Mouse (Mus musculus) limb, embryonic 15.5 days (tissue): ENCODE results near the gene Rbak. TPM values are rescaled to one million over a fixed set of nuclear protein-coding genes. Genes with fewer than 3 reads are reported as not detected.
A peak's percentile ranks its signal among the peaks of the same experiment; 100 is the strongest.
"Not testable (repeated sequence)": the region's sequence is repeated elsewhere in the genome, so short reads cannot be mapped to it uniquely, and the experiment has no call there.

Experiments
- ATAC-seq: fragments of 200-750 bp; cut with Nextera tagmentation; 2 replicates; pipeline ENCODE4 v1.8.0; 2017; ENCODE audit warnings: low read depth, moderate TSS enrichment; ENCODE audit not compliant: insufficient number of reproducible peaks, low FRiP score, low TSS enrichment
- H3K27ac ChIP-seq: fragments of 300-500 bp; sonication (generic); 2 replicates; pipeline ENCODE4 v1.5.1; 2015; ENCODE audit warnings: moderate library complexity, mild to moderate bottlenecking, inconsistent platforms
- H3K27me3 ChIP-seq: fragments of 300-500 bp; sonication (generic); 2 replicates; pipeline ENCODE4 v1.6.1; 2015; ENCODE audit warnings: inconsistent platforms
- H3K36me3 ChIP-seq: fragments of 300-500 bp; sonication (generic); 2 replicates; pipeline ENCODE4 v1.6.1; 2015; ENCODE audit warnings: inconsistent platforms
- H3K4me1 ChIP-seq: fragments of 300-500 bp; sonication (generic); 2 replicates; pipeline ENCODE4 v1.6.1; 2015; ENCODE audit warnings: inconsistent platforms
- H3K4me2 ChIP-seq: fragments of 300-500 bp; sonication (generic); 2 replicates; pipeline ENCODE4 v1.6.1; 2015; ENCODE audit warnings: mild to moderate bottlenecking, inconsistent platforms
- H3K4me3 ChIP-seq: fragments of 300-500 bp; sonication (generic); 2 replicates; pipeline ENCODE4 v1.5.1; 2015; ENCODE audit warnings: mild to moderate bottlenecking, inconsistent platforms
- H3K9ac ChIP-seq: fragments of 300-500 bp; sonication (generic); 2 replicates; pipeline ENCODE4 v1.6.1; 2015; ENCODE audit warnings: inconsistent platforms
- H3K9me3 ChIP-seq: fragments of 300-500 bp; sonication (generic); 2 replicates; pipeline ENCODE4 v1.6.1; 2016; ENCODE audit warnings: inconsistent platforms
- WGBS: fragments of 180-500 bp; shearing (Covaris S2); methylation state at CpG from one replicate; pipeline ENCODE4 v1.1.7; 2015; 5-methylcytosine and 5-hydroxymethylcytosine counted together
- polyA plus RNA-seq: library from polyadenylated mRNA; unstranded; fragments of >200 nt; fragmentation: Nextera tagmentation; extraction: Ambion mirVana; gene quantifications from 2 replicates; pipeline ENCODE4 v1.2.1, GENCODE M21; 2015

Gene Rbak
- 13.4 and 14.8 TPM in 2 replicates for polyA plus RNA-seq

GRCm38 (mm10) chr5:143180255-143181076, at the start of gene Rbak, which contains the start of gene Spdye4b:
Rbak (minus strand) TSS chr5:143180775.
Spdye4b (plus strand) TSS chr5:143181017.
- Histone ChIP-seq H3K36me3 (peaks cover 31% of the 10 kb centered on the region), H3K4me3 (peak within 1 kb of the TSS; percentile 71), H3K4me2 (peak within 1 kb of the TSS; percentile 79), H3K27ac (peak within 1 kb of the TSS; percentile 91), H3K9me3 (no peaks in the 10 kb centered on the region), H3K27me3 (no peaks in the 10 kb centered on the region), H3K9ac (peak within 1 kb of the TSS; percentile 76), H3K4me1 (peaks cover 11% of the 10 kb centered on the region)
- ATAC-seq = peak; percentile 93
- under 1% methylated on average over 58 of the region's 58 CpGs for WGBS

GRCm38 (mm10) chr5:143226790-143227189, 46.2 kb upstream of the Rbak start, which contains the start of gene Spdye4a:
Spdye4a (minus strand) TSS chr5:143226890.
- no peak within 1 kb of the TSS for H3K9ac ChIP-seq
- no peak within 1 kb of the TSS for H3K4me3 ChIP-seq
- no peak for ATAC-seq
- no peaks in the 10 kb centered on the region for H3K9me3 ChIP-seq
- WGBS = 80% methylated on average over 3 of the region's 3 CpGs
- no peak within 1 kb of the TSS for H3K4me2 ChIP-seq
- H3K4me1 ChIP-seq = no peaks in the 10 kb centered on the region
- no peaks in the 10 kb centered on the region for H3K36me3 ChIP-seq
- H3K27me3 ChIP-seq = no peaks in the 10 kb centered on the region
- H3K27ac ChIP-seq = no peak within 1 kb of the TSS

- Histone ChIP-seq H3K4me3 (no peak overlapping the region), H3K27ac (no peak overlapping the region), H3K9me3 (no peaks in the 10 kb centered on the region), H3K36me3 (no peaks in the 10 kb centered on the region), H3K27me3 (no peaks in the 10 kb centered on the region), H3K4me2 (no peak overlapping the region), H3K4me1 (no peaks in the 10 kb centered on the region), H3K9ac (no peak overlapping the region)
- no peak for ATAC-seq
- WGBS = 52% methylated on average over 1 of the region's 1 CpGs
Measured at GRCm38 (mm10) chr5:143222287-143222686, 41.7 kb upstream of the Rbak start.

GRCm38 (mm10) chr5:143220996-143221395, 40.4 kb upstream of the Rbak start:
- Histone ChIP-seq H3K36me3 (no peaks in the 10 kb centered on the region), H3K4me1 (no peaks in the 10 kb centered on the region), H3K4me2 (no peak overlapping the region), H3K4me3 (no peak overlapping the region), H3K27ac (no peak overlapping the region), H3K9ac (no peak overlapping the region), H3K27me3 (no peaks in the 10 kb centered on the region), H3K9me3 (no peaks in the 10 kb centered on the region)
- no peak for ATAC-seq
- 78% methylated on average over 5 of the region's 5 CpGs for WGBS

GRCm38 (mm10) chr5:143213832-143214231, 33.3 kb upstream of the Rbak start:
- Histone ChIP-seq H3K9ac (no peak overlapping the region), H3K4me3 (no peak overlapping the region), H3K27me3 (no peaks in the 10 kb centered on the region), H3K9me3 (0 out of 2 replicates have a peak, but pooled peaks cover under 1% of the 10 kb centered on the region), H3K4me2 (no peak overlapping the region), H3K36me3 (no peaks in the 10 kb centered on the region), H3K4me1 (no peaks in the 10 kb centered on the region), H3K27ac (no peak overlapping the region)
- 56% methylated on average over 2 of the region's 2 CpGs for WGBS
- no peak for ATAC-seq

- Histone ChIP-seq H3K27ac (no peak overlapping the region), H3K4me2 (no peak overlapping the region), H3K9me3 (peaks cover 5% of the 10 kb centered on the region; the same call in 1 of the 2 replicates), H3K36me3 (no peaks in the 10 kb centered on the region), H3K27me3 (no peaks in the 10 kb centered on the region), H3K4me1 (no peaks in the 10 kb centered on the region), H3K9ac (no peak overlapping the region), H3K4me3 (no peak overlapping the region)
- no peak for ATAC-seq
- WGBS = 75% methylated on average over 3 of the region's 3 CpGs
Measured at GRCm38 (mm10) chr5:143205015-143205414, 24.4 kb upstream of the Rbak start.

- no peak for ATAC-seq
- Histone ChIP-seq H3K36me3 (no peaks in the 10 kb centered on the region), H3K9me3 (no peaks in the 10 kb centered on the region), H3K4me1 (no peaks in the 10 kb centered on the region), H3K27me3 (no peaks in the 10 kb centered on the region), H3K4me2 (no peak overlapping the region), H3K4me3 (no peak overlapping the region), H3K27ac (no peak overlapping the region), H3K9ac (no peak overlapping the region)
- WGBS = 84% methylated on average over 4 of the region's 4 CpGs
Measured at GRCm38 (mm10) chr5:143196506-143196905, 15.9 kb upstream of the Rbak start.

- Histone ChIP-seq H3K9me3 (no peaks in the 10 kb centered on the region), H3K4me3 (no peak overlapping the region), H3K27ac (no peak overlapping the region), H3K27me3 (no peaks in the 10 kb centered on the region), H3K4me2 (no peak overlapping the region), H3K36me3 (no peaks in the 10 kb centered on the region), H3K4me1 (no peaks in the 10 kb centered on the region), H3K9ac (no peak overlapping the region)
- 73% methylated on average over 2 of the region's 2 CpGs for WGBS
- ATAC-seq = no peak
Measured at GRCm38 (mm10) chr5:143195166-143195565, 14.6 kb upstream of the Rbak start.

- H3K27me3 ChIP-seq, H3K4me1 ChIP-seq, H3K9me3 ChIP-seq, H3K9ac ChIP-seq, ATAC-seq, H3K4me2 ChIP-seq, H3K4me3 ChIP-seq, H3K27ac ChIP-seq, H3K36me3 ChIP-seq: not testable (repeated sequence)
- WGBS = 64% methylated on average over 8 of the region's 8 CpGs
Measured at GRCm38 (mm10) chr5:143194747-143195146, 14.2 kb upstream of the Rbak start.

GRCm38 (mm10) chr5:143192806-143193205, 12.2 kb upstream of the Rbak start:
- H3K9ac ChIP-seq = no peak overlapping the region
- H3K36me3 ChIP-seq = no peaks in the 10 kb centered on the region
- no peaks in the 10 kb centered on the region for H3K4me1 ChIP-seq
- H3K4me3 ChIP-seq = no peak overlapping the region
- no peaks in the 10 kb centered on the region for H3K9me3 ChIP-seq
- no peak overlapping the region for H3K27ac ChIP-seq
- 87% methylated on average over 8 of the region's 8 CpGs for WGBS
- H3K27me3 ChIP-seq = no peaks in the 10 kb centered on the region
- H3K4me2 ChIP-seq = no peak overlapping the region
- ATAC-seq = no peak

- not testable (repeated sequence) for H3K9ac ChIP-seq, H3K27me3 ChIP-seq, H3K4me3 ChIP-seq, H3K4me2 ChIP-seq, ATAC-seq, H3K9me3 ChIP-seq, H3K4me1 ChIP-seq, H3K27ac ChIP-seq, H3K36me3 ChIP-seq
- WGBS = 86% methylated on average over 1 of the region's 1 CpGs
Measured at GRCm38 (mm10) chr5:143188014-143188413, 7.4 kb upstream of the Rbak start.

GRCm38 (mm10) chr5:143179179-143179578, 1.4 kb downstream of the Rbak start:
- Histone ChIP-seq H3K4me1 (peaks cover 11% of the 10 kb centered on the region), H3K27ac (no peak overlapping the region), H3K4me3 (peak overlapping the region; percentile 71), H3K27me3 (no peaks in the 10 kb centered on the region), H3K4me2 (peak overlapping the region; percentile 79; the same call in 1 of the 2 replicates), H3K36me3 (peaks cover 43% of the 10 kb centered on the region), H3K9me3 (no peaks in the 10 kb centered on the region), H3K9ac (no peak overlapping the region; the same call in 1 of the 2 replicates)
- no peak for ATAC-seq
- WGBS = 33% methylated on average over 6 of the region's 6 CpGs
